Mouse (Mus musculus): ENCODE data around the gene Rpgr. TPM values are rescaled to one million over a fixed set of nuclear protein-coding genes. Genes with fewer than 3 reads are reported as not detected.

The Rpgr gene
- 2.2 TPM in 1 of 2 replicates, not detected in the other for polyA plus RNA-seq (2011; ENCODE audit: insufficient read depth, insufficient read length, low replicate concordance, missing spikeins)

GRCm38 (mm10) chrX:10216410-10216949, at the start of gene Rpgr:
Gene Rpgr (minus strand): TSS chrX:10216920.
- peak within 1 kb of the TSS; percentile 80 for H3K4me3 ChIP-seq (replicated peaks; ENCODE audit: control insufficient read depth, low read depth, low read length)
- TF ChIP-seq CTCF (IDR thresholded peaks at IDR 0.05; ENCODE audit: control insufficient read depth, insufficient read depth, low read length) (peak; percentile 66), POLR2A (IDR thresholded peaks at IDR 0.05; ENCODE audit: borderline replicate concordance, control insufficient read depth, low read depth, low read length) (no peak)
- no peaks in the 10 kb centered on the region for H3K4me1 ChIP-seq (ENCODE audit: control insufficient read depth, insufficient read depth, low read length)
- H3K27ac ChIP-seq (ENCODE audit: control insufficient read depth, insufficient read depth, low read depth, low read length, poor library complexity) = peak within 1 kb of the TSS; percentile 43
- WGBS = 10% methylated on average over 46 of the region's 47 CpGs

GRCm38 (mm10) chrX:10258260-10258659, 41.5 kb upstream of the Rpgr start:
- H3K4me1 ChIP-seq (ENCODE audit: control insufficient read depth, insufficient read depth, low read length) = no peaks in the 10 kb centered on the region
- TF ChIP-seq POLR2A (IDR thresholded peaks at IDR 0.05; ENCODE audit: borderline replicate concordance, control insufficient read depth, low read depth, low read length) (no peak), CTCF (IDR thresholded peaks at IDR 0.05; ENCODE audit: control insufficient read depth, insufficient read depth, low read length) (no peak)
- 68% methylated on average over 5 of the region's 5 CpGs for WGBS
- H3K4me3 ChIP-seq (replicated peaks; ENCODE audit: control insufficient read depth, low read depth, low read length) = no peak overlapping the region
- H3K27ac ChIP-seq (ENCODE audit: control insufficient read depth, insufficient read depth, low read depth, low read length, poor library complexity) = no peak overlapping the region

GRCm38 (mm10) chrX:10257774-10258173, 41.1 kb upstream of the Rpgr start:
- TF ChIP-seq CTCF (IDR thresholded peaks at IDR 0.05; ENCODE audit: control insufficient read depth, insufficient read depth, low read length) (no peak), POLR2A (IDR thresholded peaks at IDR 0.05; ENCODE audit: borderline replicate concordance, control insufficient read depth, low read depth, low read length) (no peak)
- WGBS = 71% methylated on average over 1 of the region's 1 CpGs
- H3K27ac ChIP-seq (ENCODE audit: control insufficient read depth, insufficient read depth, low read depth, low read length, poor library complexity) = no peak overlapping the region
- no peaks in the 10 kb centered on the region for H3K4me1 ChIP-seq (ENCODE audit: control insufficient read depth, insufficient read depth, low read length)
- no peak overlapping the region for H3K4me3 ChIP-seq (replicated peaks; ENCODE audit: control insufficient read depth, low read depth, low read length)

GRCm38 (mm10) chrX:10251852-10252504, 35.3 kb upstream of the Rpgr start, which contains the start of gene Otc:
Gene Otc (plus strand): TSS chrX:10252305.
- TF ChIP-seq POLR2A (IDR thresholded peaks at IDR 0.05; ENCODE audit: borderline replicate concordance, control insufficient read depth, low read depth, low read length) = no peak
- TF ChIP-seq CTCF (IDR thresholded peaks at IDR 0.05; ENCODE audit: control insufficient read depth, insufficient read depth, low read length) = no peak
- no peaks in the 10 kb centered on the region for H3K4me1 ChIP-seq (ENCODE audit: control insufficient read depth, insufficient read depth, low read length)
- H3K27ac ChIP-seq (ENCODE audit: control insufficient read depth, insufficient read depth, low read depth, low read length, poor library complexity) = no peak within 1 kb of the TSS
- WGBS = 42% methylated on average over 2 of the region's 2 CpGs
- no peak within 1 kb of the TSS for H3K4me3 ChIP-seq (replicated peaks; ENCODE audit: control insufficient read depth, low read depth, low read length)

GRCm38 (mm10) chrX:10251357-10251756, 34.6 kb upstream of the Rpgr start:
- Histone ChIP-seq H3K4me1 (ENCODE audit: control insufficient read depth, insufficient read depth, low read length) (no peaks in the 10 kb centered on the region), H3K4me3 (replicated peaks; ENCODE audit: control insufficient read depth, low read depth, low read length) (no peak overlapping the region), H3K27ac (ENCODE audit: control insufficient read depth, insufficient read depth, low read depth, low read length, poor library complexity) (no peak overlapping the region)
- TF ChIP-seq CTCF (IDR thresholded peaks at IDR 0.05; ENCODE audit: control insufficient read depth, insufficient read depth, low read length) (no peak), POLR2A (IDR thresholded peaks at IDR 0.05; ENCODE audit: borderline replicate concordance, control insufficient read depth, low read depth, low read length) (no peak)

- no peaks in the 10 kb centered on the region for H3K4me1 ChIP-seq (ENCODE audit: control insufficient read depth, insufficient read depth, low read length)
- WGBS = 60% methylated on average over 3 of the region's 3 CpGs
- H3K4me3 ChIP-seq (replicated peaks; ENCODE audit: control insufficient read depth, low read depth, low read length) = no peak overlapping the region
- TF ChIP-seq CTCF (IDR thresholded peaks at IDR 0.05; ENCODE audit: control insufficient read depth, insufficient read depth, low read length) (no peak), POLR2A (IDR thresholded peaks at IDR 0.05; ENCODE audit: borderline replicate concordance, control insufficient read depth, low read depth, low read length) (no peak)
- H3K27ac ChIP-seq (ENCODE audit: control insufficient read depth, insufficient read depth, low read depth, low read length, poor library complexity) = no peak overlapping the region
These were observed 27.2 kb upstream of the Rpgr start for GRCm38 (mm10) chrX:10243916-10244315.

- WGBS = 79% methylated on average over 4 of the region's 4 CpGs
- Histone ChIP-seq H3K27ac (ENCODE audit: control insufficient read depth, insufficient read depth, low read depth, low read length, poor library complexity) (no peak overlapping the region), H3K4me1 (ENCODE audit: control insufficient read depth, insufficient read depth, low read length) (no peaks in the 10 kb centered on the region), H3K4me3 (replicated peaks; ENCODE audit: control insufficient read depth, low read depth, low read length) (no peak overlapping the region)
- no peak for TF ChIP-seq POLR2A (IDR thresholded peaks at IDR 0.05; ENCODE audit: borderline replicate concordance, control insufficient read depth, low read depth, low read length)
- no peak for TF ChIP-seq CTCF (IDR thresholded peaks at IDR 0.05; ENCODE audit: control insufficient read depth, insufficient read depth, low read length)
These were observed 22.8 kb upstream of the Rpgr start for GRCm38 (mm10) chrX:10239515-10239914.

- no peak overlapping the region for H3K27ac ChIP-seq (ENCODE audit: control insufficient read depth, insufficient read depth, low read depth, low read length, poor library complexity)
- TF ChIP-seq CTCF (IDR thresholded peaks at IDR 0.05; ENCODE audit: control insufficient read depth, insufficient read depth, low read length) = no peak
- no peak for TF ChIP-seq POLR2A (IDR thresholded peaks at IDR 0.05; ENCODE audit: borderline replicate concordance, control insufficient read depth, low read depth, low read length)
- no peak overlapping the region for H3K4me3 ChIP-seq (replicated peaks; ENCODE audit: control insufficient read depth, low read depth, low read length)
- 42% methylated on average over 3 of the region's 3 CpGs for WGBS
- H3K4me1 ChIP-seq (ENCODE audit: control insufficient read depth, insufficient read depth, low read length) = no peaks in the 10 kb centered on the region
These were observed 17.9 kb upstream of the Rpgr start for GRCm38 (mm10) chrX:10234617-10235016.

Measured in bone marrow, adult 2 months (tissue).